Mouse (Mus musculus): Measurements from ENCODE around the gene Vmn1r205.
"Not testable (repeated sequence)": the region's sequence is repeated elsewhere in the genome, so short reads cannot be mapped to it uniquely, and the experiment has no call there.

Vmn1r205 gene

GRCm38 (mm10) chr13:22592900-22593299 lies at the start of gene Vmn1r205:
Gene Vmn1r205, minus strand, starts transcription at chr13:22593000.
- no peak for DNase-seq

- not testable (repeated sequence) for DNase-seq
These were observed 31.4 kb upstream of the Vmn1r205 start, which contains the start of gene Vmn1r206 for GRCm38 (mm10) chr13:22624151-22624550. Gene Vmn1r206, minus strand, starts transcription at chr13:22624251.

DNA sequence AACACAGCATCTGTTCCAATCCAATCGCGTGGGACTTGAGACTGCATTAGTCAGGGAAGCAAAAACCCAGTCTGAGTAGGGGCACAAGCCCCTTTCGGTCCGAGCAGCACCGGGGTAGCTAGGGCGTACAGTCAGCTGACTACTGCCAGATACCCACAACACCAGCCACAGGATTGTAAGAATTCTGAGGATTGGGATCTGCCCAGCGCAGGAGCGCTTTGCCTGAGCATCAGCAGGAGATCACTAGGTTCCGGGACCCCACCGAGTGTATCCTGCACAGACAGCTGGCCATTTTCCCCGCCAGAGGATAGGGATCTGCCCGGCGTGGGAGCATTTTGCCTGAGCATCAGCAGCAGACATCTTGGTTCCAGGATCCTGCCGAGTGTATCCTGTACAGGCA lies 9.5 kb downstream of the Vmn1r205 start:
- not testable (repeated sequence) for DNase-seq

DNA sequence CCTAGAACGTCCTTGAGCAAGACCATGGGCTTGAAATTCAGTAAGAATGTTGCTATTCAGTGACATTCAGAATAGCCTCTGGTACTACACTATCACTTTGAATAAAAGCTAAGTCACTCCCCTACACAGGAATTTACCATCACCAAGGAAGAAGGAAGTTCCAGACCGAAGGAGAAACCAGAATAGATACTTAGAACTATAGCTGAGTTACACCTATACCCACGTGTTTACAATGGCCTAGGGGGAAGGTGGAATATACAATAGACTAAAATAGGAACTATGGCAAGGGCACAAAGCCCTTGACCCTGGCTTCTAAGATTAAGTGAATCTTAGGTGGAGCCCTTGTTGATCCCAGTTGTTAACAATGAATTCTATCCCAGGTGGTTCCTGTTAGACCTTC lies 17.9 kb downstream of the Vmn1r205 start:
- DNase-seq: not testable (repeated sequence)

GRCm38 (mm10) chr13:22552898-22553297 lies 39.9 kb downstream of the Vmn1r205 start, which contains the start of gene Vmn1r204:
Gene Vmn1r204, plus strand, starts transcription at chr13:22553198.
- DNase-seq: not testable (repeated sequence)

Measured in thymus, postnatal 4 days (tissue).